Mouse (Mus musculus): ENCODE results near the gene Rbl2. TPM values are rescaled to one million over a fixed set of nuclear protein-coding genes. Genes with fewer than 3 reads are reported as not detected.

Rbl2 gene
- 18.6 and 20.6 TPM in 2 replicates for polyA plus RNA-seq (2015; fragmentation: Nextera tagmentation; extraction: Ambion mirVana)

GRCm38 (mm10) chr8:91069834-91070233, at the start of gene Rbl2:
TSS of gene Rbl2 (plus strand) at chr8:91070057.
- Histone ChIP-seq H3K4me3 (replicated peaks) (peak within 1 kb of the TSS; percentile 82), H3K27me3 (replicated peaks) (no peaks in the 10 kb centered on the region), H3K9ac (replicated peaks) (peak within 1 kb of the TSS; percentile 84), H3K9me3 (replicated peaks) (no peaks in the 10 kb centered on the region), H3K27ac (replicated peaks) (peak within 1 kb of the TSS; percentile 90), H3K36me3 (0 out of 2 replicates have a peak, but pooled peaks cover 3% of the 10 kb centered on the region), H3K4me1 (peaks cover 24% of the 10 kb centered on the region), H3K4me2 (peak within 1 kb of the TSS; percentile 64)
- under 1% methylated on average over 25 of the region's 25 CpGs for WGBS
- peak; percentile 98 for ATAC-seq (ENCODE audit: low FRiP score)

- no peak overlapping the region for H3K9ac ChIP-seq (replicated peaks)
- H3K4me3 ChIP-seq (replicated peaks) = no peak overlapping the region
- H3K4me2 ChIP-seq = no peak overlapping the region
- H3K36me3 ChIP-seq = peaks cover 81% of the 10 kb centered on the region
- no peaks in the 10 kb centered on the region for H3K9me3 ChIP-seq (replicated peaks)
- WGBS = 84% methylated on average over 6 of the region's 6 CpGs
- H3K27me3 ChIP-seq (replicated peaks) = no peaks in the 10 kb centered on the region
- H3K27ac ChIP-seq (replicated peaks) = no peak overlapping the region
- no peak for ATAC-seq (ENCODE audit: low FRiP score)
- H3K4me1 ChIP-seq = no peaks in the 10 kb centered on the region
Observed at GRCm38 (mm10) chr8:91034417-91034816, 35.4 kb upstream of the Rbl2 start.

DNA sequence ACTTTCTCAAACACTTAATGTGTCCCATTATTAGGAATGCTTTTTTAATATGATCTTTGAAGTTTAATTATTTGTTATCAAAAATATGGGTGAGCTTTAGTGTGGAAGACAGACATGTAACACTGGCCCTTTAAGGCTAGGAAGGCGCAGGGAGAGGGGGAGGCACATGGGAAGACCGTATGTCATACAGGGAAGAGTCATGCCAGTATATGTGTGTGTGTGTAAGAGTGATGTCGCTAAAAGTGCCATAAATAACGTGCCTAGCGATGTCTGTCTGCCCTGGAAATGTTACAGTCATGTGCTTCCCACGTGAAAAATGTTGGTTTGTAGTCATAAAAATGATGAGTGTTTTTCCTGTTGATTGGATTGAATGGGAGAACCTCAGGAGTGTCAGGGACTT, 33.0 kb upstream of the Rbl2 start:
- Histone ChIP-seq H3K4me2 (no peak overlapping the region), H3K9me3 (replicated peaks) (no peaks in the 10 kb centered on the region), H3K27me3 (replicated peaks) (no peaks in the 10 kb centered on the region), H3K36me3 (peaks cover 86% of the 10 kb centered on the region), H3K4me1 (no peaks in the 10 kb centered on the region), H3K27ac (replicated peaks) (no peak overlapping the region), H3K4me3 (replicated peaks) (no peak overlapping the region), H3K9ac (replicated peaks) (no peak overlapping the region)
- 68% methylated on average over 6 of the region's 6 CpGs for WGBS
- no peak for ATAC-seq (ENCODE audit: low FRiP score)

- Histone ChIP-seq H3K9me3 (replicated peaks) (no peaks in the 10 kb centered on the region), H3K27me3 (replicated peaks) (no peaks in the 10 kb centered on the region), H3K27ac (replicated peaks) (no peak overlapping the region), H3K4me1 (no peaks in the 10 kb centered on the region), H3K4me3 (replicated peaks) (no peak overlapping the region), H3K4me2 (no peak overlapping the region), H3K36me3 (peaks cover 88% of the 10 kb centered on the region), H3K9ac (replicated peaks) (no peak overlapping the region)
- no peak for ATAC-seq (ENCODE audit: low FRiP score)
- 97% methylated on average over 1 of the region's 1 CpGs for WGBS
Observed at GRCm38 (mm10) chr8:91038637-91039036, 31.2 kb upstream of the Rbl2 start.

- ATAC-seq (ENCODE audit: low FRiP score) = no peak
- no peaks in the 10 kb centered on the region for H3K27me3 ChIP-seq (replicated peaks)
- peaks cover 7% of the 10 kb centered on the region for H3K4me1 ChIP-seq
- no peak overlapping the region for H3K9ac ChIP-seq (replicated peaks)
- no peaks in the 10 kb centered on the region for H3K9me3 ChIP-seq (replicated peaks)
- H3K4me3 ChIP-seq (replicated peaks) = no peak overlapping the region
- no peak overlapping the region for H3K4me2 ChIP-seq
- H3K27ac ChIP-seq (replicated peaks) = no peak overlapping the region
- 82% methylated on average over 4 of the region's 4 CpGs for WGBS
- peaks cover 74% of the 10 kb centered on the region for H3K36me3 ChIP-seq
Observed at GRCm38 (mm10) chr8:91046370-91046769, 23.5 kb upstream of the Rbl2 start.

- Histone ChIP-seq H3K9me3 (replicated peaks) (no peaks in the 10 kb centered on the region), H3K4me1 (peaks cover 8% of the 10 kb centered on the region), H3K4me3 (replicated peaks) (no peak overlapping the region), H3K4me2 (no peak overlapping the region), H3K27me3 (replicated peaks) (no peaks in the 10 kb centered on the region), H3K36me3 (peaks cover 55% of the 10 kb centered on the region), H3K9ac (replicated peaks) (no peak overlapping the region), H3K27ac (replicated peaks) (peak overlapping the region; percentile 38)
- WGBS = 35% methylated on average over 8 of the region's 8 CpGs
- ATAC-seq (ENCODE audit: low FRiP score) = no peak; the same call in 1 of the 2 replicates
Observed at GRCm38 (mm10) chr8:91051037-91051436, 18.8 kb upstream of the Rbl2 start.

DNA sequence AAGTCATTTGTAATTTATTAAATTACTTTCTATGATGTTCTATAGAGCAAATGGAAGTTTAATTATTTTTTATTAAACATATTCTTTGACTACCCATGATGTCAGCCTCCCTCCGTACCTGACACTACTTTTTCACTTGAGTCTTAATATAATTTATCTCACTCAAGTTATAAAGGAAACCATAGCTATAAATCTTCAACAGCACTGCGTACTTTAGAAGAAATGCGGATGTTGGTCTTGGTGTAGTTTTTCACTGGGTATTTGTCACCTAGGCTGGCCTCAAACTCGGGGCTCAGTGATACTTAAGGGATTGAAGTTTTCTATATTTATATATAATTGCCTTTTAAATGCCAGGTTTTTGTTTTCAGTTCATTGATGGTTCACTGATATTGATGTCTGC, 15.4 kb upstream of the Rbl2 start:
- Histone ChIP-seq H3K4me2 (no peak overlapping the region), H3K27ac (replicated peaks) (no peak overlapping the region), H3K9ac (replicated peaks) (no peak overlapping the region), H3K36me3 (peaks cover 35% of the 10 kb centered on the region), H3K27me3 (replicated peaks) (no peaks in the 10 kb centered on the region), H3K4me3 (replicated peaks) (no peak overlapping the region), H3K9me3 (replicated peaks) (no peaks in the 10 kb centered on the region), H3K4me1 (peaks cover 8% of the 10 kb centered on the region)
- WGBS = 85% methylated on average over 4 of the region's 4 CpGs
- ATAC-seq (ENCODE audit: low FRiP score) = no peak

DNA sequence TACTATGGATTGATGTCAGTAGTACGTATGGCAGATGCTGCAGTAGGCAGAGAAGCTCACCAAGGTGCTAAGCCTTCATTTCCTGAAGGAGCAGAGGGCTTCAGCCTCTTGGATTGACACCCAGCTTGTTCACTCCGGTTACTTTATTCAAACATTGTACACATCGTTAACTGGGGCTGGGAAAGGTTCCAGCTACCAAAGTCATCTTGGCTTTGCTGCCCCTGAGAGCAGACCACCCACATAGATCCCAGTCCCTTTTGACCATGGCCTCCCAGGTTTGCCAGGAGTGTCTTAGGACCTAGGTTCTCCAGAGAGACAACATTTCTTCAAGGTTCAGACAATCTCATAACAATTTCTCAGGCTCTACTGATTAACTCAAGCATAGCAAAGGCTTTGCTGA, 13.0 kb upstream of the Rbl2 start:
- H3K4me2 ChIP-seq = no peak overlapping the region
- H3K36me3 ChIP-seq = peaks cover 17% of the 10 kb centered on the region
- no peaks in the 10 kb centered on the region for H3K4me1 ChIP-seq
- H3K9ac ChIP-seq (replicated peaks) = no peak overlapping the region
- no peaks in the 10 kb centered on the region for H3K9me3 ChIP-seq (replicated peaks)
- no peaks in the 10 kb centered on the region for H3K27me3 ChIP-seq (replicated peaks)
- 54% methylated on average over 3 of the region's 3 CpGs for WGBS
- no peak overlapping the region for H3K4me3 ChIP-seq (replicated peaks)
- H3K27ac ChIP-seq (replicated peaks) = no peak overlapping the region
- no peak for ATAC-seq (ENCODE audit: low FRiP score)

DNA sequence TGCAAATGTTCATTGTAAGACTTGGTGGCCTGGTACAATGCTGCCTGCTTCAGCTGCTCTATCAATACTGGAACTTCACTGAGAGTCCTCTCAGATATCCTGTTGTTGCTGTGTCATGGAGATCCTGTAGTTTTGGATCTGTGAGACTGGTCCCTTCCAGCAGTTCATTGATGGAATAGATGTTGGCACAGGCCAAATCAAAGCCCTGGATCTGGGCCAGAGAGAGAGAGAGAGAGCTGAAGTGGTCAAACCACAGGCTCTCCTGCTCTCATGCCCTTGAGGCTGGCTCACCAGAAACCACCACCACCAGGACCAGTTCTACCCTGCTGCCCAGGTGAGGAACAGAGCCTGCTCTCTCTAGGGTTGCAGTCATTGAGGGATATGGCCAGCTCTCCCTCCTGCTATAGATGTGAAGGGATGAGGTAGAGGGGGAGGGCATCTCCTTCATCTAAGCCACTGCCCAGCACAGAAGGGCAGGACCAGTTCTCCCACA, 10.7 kb upstream of the Rbl2 start:
- H3K27me3 ChIP-seq (replicated peaks) = no peaks in the 10 kb centered on the region
- no peak overlapping the region for H3K4me3 ChIP-seq (replicated peaks)
- H3K9me3 ChIP-seq (replicated peaks) = no peaks in the 10 kb centered on the region
- ATAC-seq (ENCODE audit: low FRiP score) = no peak
- no peak overlapping the region for H3K4me2 ChIP-seq
- H3K27ac ChIP-seq (replicated peaks) = no peak overlapping the region
- H3K9ac ChIP-seq (replicated peaks) = no peak overlapping the region
- peaks cover 7% of the 10 kb centered on the region; the same call in 1 of the 2 replicates for H3K36me3 ChIP-seq
- H3K4me1 ChIP-seq = no peaks in the 10 kb centered on the region

DNA sequence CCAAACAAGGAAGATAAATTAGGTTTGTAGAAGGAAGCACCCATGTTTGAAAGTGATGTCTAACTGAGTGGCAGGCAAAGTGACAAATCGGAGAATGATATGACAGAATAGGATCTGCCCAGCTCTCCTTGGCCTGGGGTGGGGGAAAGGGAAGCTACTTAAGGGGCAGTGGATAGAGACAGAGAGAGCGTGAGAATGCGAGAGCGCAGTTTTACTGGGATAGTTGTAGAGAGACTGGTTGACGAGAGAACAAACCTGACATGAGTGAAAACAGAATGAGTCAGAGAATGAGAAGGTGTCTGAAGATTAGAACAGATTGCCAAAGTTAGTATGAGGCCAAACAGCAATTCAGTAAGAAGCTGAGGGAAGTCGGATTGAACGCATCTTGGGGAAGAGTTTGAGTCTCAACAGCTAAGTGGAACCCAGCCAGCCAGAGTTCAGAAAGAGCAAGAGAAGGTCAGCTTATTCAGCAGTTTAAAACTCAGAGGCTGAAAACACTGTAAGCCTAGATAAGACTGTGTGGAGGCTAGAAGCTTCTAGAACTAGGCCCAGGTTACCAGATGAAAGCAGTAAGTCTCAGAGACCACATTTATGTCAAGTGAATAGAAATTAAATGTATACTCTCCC, 9.9 kb upstream of the Rbl2 start:
- 91% methylated on average over 7 of the region's 7 CpGs for WGBS
- no peak overlapping the region for H3K27ac ChIP-seq (replicated peaks)
- no peak overlapping the region for H3K9ac ChIP-seq (replicated peaks)
- H3K4me3 ChIP-seq (replicated peaks) = no peak overlapping the region
- no peaks in the 10 kb centered on the region for H3K9me3 ChIP-seq (replicated peaks)
- ATAC-seq (ENCODE audit: low FRiP score) = no peak
- no peaks in the 10 kb centered on the region for H3K27me3 ChIP-seq (replicated peaks)
- H3K4me1 ChIP-seq = no peaks in the 10 kb centered on the region
- no peak overlapping the region for H3K4me2 ChIP-seq
- peaks cover 3% of the 10 kb centered on the region; the same call in 1 of the 2 replicates for H3K36me3 ChIP-seq

GRCm38 (mm10) chr8:91060555-91061471, 9.0 kb upstream of the Rbl2 start:
- Histone ChIP-seq H3K9me3 (replicated peaks) (no peaks in the 10 kb centered on the region), H3K27ac (replicated peaks) (no peak overlapping the region), H3K9ac (replicated peaks) (no peak overlapping the region), H3K4me3 (replicated peaks) (no peak overlapping the region), H3K36me3 (no peaks in the 10 kb centered on the region), H3K27me3 (replicated peaks) (no peaks in the 10 kb centered on the region), H3K4me1 (no peaks in the 10 kb centered on the region), H3K4me2 (no peak overlapping the region)
- WGBS = 83% methylated on average over 19 of the region's 19 CpGs
- no peak for ATAC-seq (ENCODE audit: low FRiP score)

DNA sequence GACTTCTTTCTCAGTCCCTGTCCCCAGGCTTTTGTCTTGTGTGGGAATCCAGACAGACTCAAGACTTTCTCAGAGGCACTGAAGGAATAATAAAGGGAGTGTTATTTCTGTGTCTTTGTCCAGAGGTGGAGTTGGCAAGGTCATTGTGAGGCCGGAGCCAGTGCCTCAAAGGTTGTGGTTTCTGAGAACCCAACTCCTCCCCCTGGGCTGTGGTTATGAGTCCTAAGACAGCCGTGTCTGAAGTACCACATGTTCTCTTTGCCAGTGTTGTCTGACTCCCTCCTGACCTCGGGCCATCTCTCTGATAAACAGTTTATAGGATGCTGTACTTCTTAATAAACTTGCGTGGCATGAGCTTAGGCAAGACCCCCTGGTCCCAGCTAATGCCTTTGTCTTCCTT, 4.7 kb upstream of the Rbl2 start:
- H3K36me3 ChIP-seq = no peaks in the 10 kb centered on the region
- 75% methylated on average over 4 of the region's 4 CpGs for WGBS
- H3K27ac ChIP-seq (replicated peaks) = no peak overlapping the region
- no peak overlapping the region for H3K9ac ChIP-seq (replicated peaks)
- no peak overlapping the region for H3K4me3 ChIP-seq (replicated peaks)
- H3K27me3 ChIP-seq (replicated peaks) = no peaks in the 10 kb centered on the region
- no peak for ATAC-seq (ENCODE audit: low FRiP score)
- H3K4me2 ChIP-seq = no peak overlapping the region
- H3K9me3 ChIP-seq (replicated peaks) = no peaks in the 10 kb centered on the region
- H3K4me1 ChIP-seq = peaks cover 8% of the 10 kb centered on the region
